Mouse (Mus musculus) liver, postnatal 0 days (tissue): ENCODE measurements at regions not wholly inside any gene's neighbourhood (a gene's known extent, or its start where the extent isn't known, plus 50 kb on each side); places are given as distances from the start of the nearest gene placed in this dataset.

Experiments
- CTCF ChIP-seq: sonication (generic); IDR thresholded peaks from 2 replicates; pipeline ENCODE4 v1.5.1; 2016; ENCODE audit warnings: antibody characterized with exemption, low read depth
- EP300 ChIP-seq: IDR thresholded peaks from 2 replicates; pipeline ENCODE4 v1.6.1; 2016; ENCODE audit warnings: antibody characterized with exemption, low read depth, mild to moderate bottlenecking

GRCm38 (mm10) chr5:33505786-33506185 is 72.0 kb upstream of the Nkx1-1 start:
- TF ChIP-seq CTCF, result no peak
- TF ChIP-seq EP300, result no peak
